Mouse (Mus musculus) kidney, adult 2 months (tissue): ENCODE data around the gene Slc9a9.

Experiments used
- CTCF ChIP-seq: fragments of 200-500 bp; conservative IDR thresholded peaks from 2 replicates; pipeline ENCODE4 v1.5.1; 2011; ENCODE audit warnings: low read depth, mild to moderate bottlenecking, control low read depth, low read length, moderate library complexity, mixed read lengths; ENCODE audit not compliant: insufficient read depth, insufficient read length
- POLR2A ChIP-seq: fragments of 200-500 bp; IDR thresholded peaks from one replicate; pipeline ENCODE4 v1.6.1; 2011; ENCODE audit warnings: low read depth, low read length, control low read depth

DNA sequence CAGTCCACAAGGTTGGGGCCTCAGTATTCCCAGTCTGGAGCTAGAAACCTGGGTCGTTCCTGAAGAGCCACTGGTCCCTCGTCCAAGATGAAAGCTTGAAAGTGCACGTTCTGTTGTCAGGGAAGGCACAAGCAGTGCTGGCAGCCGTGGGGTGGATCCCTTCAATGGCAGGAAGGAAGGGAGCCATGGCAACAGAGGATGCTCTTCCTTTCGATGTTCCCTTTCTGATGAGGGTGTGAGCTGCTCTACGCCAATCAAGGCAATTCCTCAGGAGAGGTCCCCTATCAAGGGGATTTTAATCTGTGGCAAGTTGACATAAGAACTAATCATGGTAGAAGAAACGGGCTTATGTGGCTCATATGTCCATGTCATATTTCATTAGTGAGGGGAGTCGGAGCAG is 135.8 kb downstream of the Slc9a9 start:
- no peak for TF ChIP-seq POLR2A
- TF ChIP-seq CTCF, result no peak
